Mouse (Mus musculus) embryonic fibroblast, embryonic 13.5 days (primary cell): ENCODE data around the gene Elf2.

ENCODE experiments used
- CTCF ChIP-seq: IDR thresholded peaks from 2 replicates; pipeline ENCODE4 v1.5.1; 2011; ENCODE audit warnings: mild to moderate bottlenecking, control low read depth, low read length, moderate library complexity, borderline replicate concordance; ENCODE audit not compliant: insufficient read depth
- POLR2A ChIP-seq: IDR thresholded peaks from 2 replicates; pipeline ENCODE4 v1.6.1; 2011; ENCODE audit warnings: low read depth, mild to moderate bottlenecking, control low read depth, low read length, moderate library complexity

DNA sequence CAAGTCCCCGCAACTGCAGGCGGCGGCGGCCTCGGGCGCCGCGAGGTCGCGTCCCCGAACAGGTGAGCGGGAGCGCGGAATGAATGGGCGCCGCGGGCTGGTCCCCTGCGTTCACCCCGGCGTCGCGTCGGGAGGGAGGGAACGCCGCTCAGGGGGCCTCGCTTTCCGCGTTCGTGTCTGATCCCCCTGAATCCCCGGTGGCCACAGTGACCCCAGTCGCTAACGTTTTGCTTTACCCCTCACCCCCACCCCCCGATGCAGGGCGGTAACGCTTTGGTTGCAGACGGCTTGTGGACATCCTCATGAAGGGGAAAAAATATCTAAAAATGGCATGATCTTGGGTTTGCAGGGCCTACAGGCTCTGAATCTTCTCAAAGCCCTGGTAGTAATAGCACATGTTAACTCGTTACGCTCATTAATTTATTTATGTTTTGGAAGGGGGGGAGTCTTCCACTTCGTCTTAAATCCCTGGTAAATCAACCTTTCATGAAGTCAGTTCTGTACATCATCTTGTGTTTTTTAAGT is 115.2 kb downstream of the Elf2 start:
- TF ChIP-seq CTCF (no peak), POLR2A (no peak)
